Mouse (Mus musculus) lung, adult 2 months (tissue): ENCODE results near the gene Aldh3b3. TPM values are rescaled to one million over a fixed set of nuclear protein-coding genes. Genes with fewer than 3 reads are reported as not detected.

Source experiments
- DNase-seq: peaks from one replicate; pipeline ENCODE4 v3.0.0; 2022
- H3K4me1 ChIP-seq: fragments of 200-500 bp; 2 replicates; pipeline ENCODE4 v1.6.1; 2011; ENCODE audit warnings: low read length; ENCODE audit not compliant: control insufficient read depth, insufficient read depth
- H3K4me3 ChIP-seq: fragments of 200-500 bp; replicated peaks from 2 replicates; pipeline ENCODE3; 2011; ENCODE audit warnings: low read depth, mild to moderate bottlenecking, control low read depth, low read length; ENCODE audit errors: extremely low read depth
- CTCF ChIP-seq: fragments of 200-500 bp; IDR thresholded peaks from 2 replicates; pipeline ENCODE4 v1.5.1; 2011; ENCODE audit warnings: mild to moderate bottlenecking, low read length, control low read depth; ENCODE audit not compliant: insufficient read depth
- POLR2A ChIP-seq: fragments of 200-500 bp; IDR thresholded peaks from 2 replicates; pipeline ENCODE4 v1.6.1; 2011; ENCODE audit warnings: low read depth, mild to moderate bottlenecking, control low read depth, low read length, borderline replicate concordance; ENCODE audit errors: extremely low read depth
- WGBS: fragments of 180-500 bp; shearing (Covaris S2); methylation state at CpG from one replicate; pipeline ENCODE4 v1.1.7; 2018; 5-methylcytosine and 5-hydroxymethylcytosine counted together
- polyA plus RNA-seq: library from polyadenylated mRNA; depleted of rRNA; stranded (reverse); fragments of >200 nt; gene quantifications from 2 replicates; pipeline ENCODE4 v1.2.3, GENCODE M21; 2012; rRNA removed

The Aldh3b3 gene
- polyA plus RNA-seq, 1 experiment, result 0.21 TPM

GRCm38 (mm10) chr19:4004331-4004730 is 45.9 kb downstream of the Aldh3b3 start:
- TF ChIP-seq POLR2A (no peak), CTCF (no peak)
- DNase-seq, result no peak
- Histone ChIP-seq H3K4me1 (peaks cover 5% of the 10 kb centered on the region), H3K4me3 (no peak overlapping the region)
- WGBS, result 85% methylated on average over 15 of the region's 15 CpGs

- TF ChIP-seq CTCF (no peak), POLR2A (no peak)
- H3K4me1 ChIP-seq, result peaks cover 5% of the 10 kb centered on the region
- 85% methylated on average over 9 of the region's 9 CpGs for WGBS
- no peak overlapping the region for H3K4me3 ChIP-seq
- DNase-seq, result no peak
Observed at GRCm38 (mm10) chr19:4005091-4005490, 46.6 kb downstream of the Aldh3b3 start.

GRCm38 (mm10) chr19:4005971-4006370 is 47.5 kb downstream of the Aldh3b3 start:
- 95% methylated on average over 8 of the region's 8 CpGs for WGBS
- no peak for DNase-seq
- TF ChIP-seq POLR2A (no peak), CTCF (no peak)
- no peak overlapping the region for H3K4me3 ChIP-seq
- H3K4me1 ChIP-seq, result peaks cover 3% of the 10 kb centered on the region

GRCm38 (mm10) chr19:4011086-4011485 is 52.6 kb downstream of the Aldh3b3 start:
- no peak for TF ChIP-seq POLR2A
- no peak for TF ChIP-seq CTCF
- no peak overlapping the region for H3K4me3 ChIP-seq
- WGBS, result 94% methylated on average over 5 of the region's 5 CpGs
- no peak for DNase-seq
- H3K4me1 ChIP-seq, result peaks cover 3% of the 10 kb centered on the region

- DNase-seq, result peak; percentile 94
- TF ChIP-seq POLR2A, result peak; percentile 86; the same call in 1 of the 2 replicates
- peak; percentile 64 for TF ChIP-seq CTCF
- WGBS, result 1% methylated on average over 45 of the region's 45 CpGs
- Histone ChIP-seq H3K4me1 (peaks cover 3% of the 10 kb centered on the region), H3K4me3 (peak within 1 kb of the TSS; percentile 75)
Observed at GRCm38 (mm10) chr19:4012432-4013022, 54.1 kb downstream of the Aldh3b3 start, which contains the start of gene Ndufv1. TSS of gene Ndufv1 (minus strand) at chr19:4012806.

GRCm38 (mm10) chr19:4013066-4013465 is 54.6 kb downstream of the Aldh3b3 start:
- H3K4me3 ChIP-seq, result peak overlapping the region; percentile 45
- no peak for DNase-seq
- no peak for TF ChIP-seq CTCF
- TF ChIP-seq POLR2A, result no peak
- H3K4me1 ChIP-seq, result peaks cover 3% of the 10 kb centered on the region
- WGBS, result 18% methylated on average over 9 of the region's 9 CpGs

GRCm38 (mm10) chr19:4014802-4015201 is 56.4 kb downstream of the Aldh3b3 start:
- H3K4me3 ChIP-seq, result no peak overlapping the region
- peaks cover 3% of the 10 kb centered on the region for H3K4me1 ChIP-seq
- DNase-seq, result no peak
- TF ChIP-seq POLR2A (no peak), CTCF (no peak)

GRCm38 (mm10) chr19:4015635-4016034 is 57.2 kb downstream of the Aldh3b3 start:
- WGBS, result 61% methylated on average over 5 of the region's 5 CpGs
- no peak for DNase-seq

GRCm38 (mm10) chr19:4017921-4018587 is 59.6 kb downstream of the Aldh3b3 start:
- Histone ChIP-seq H3K4me3 (no peak overlapping the region), H3K4me1 (peaks cover under 1% of the 10 kb centered on the region; the same call in 1 of the 2 replicates)
- TF ChIP-seq POLR2A, result no peak
- no peak for TF ChIP-seq CTCF
- DNase-seq, result no peak
- whole genome bisulfite sequencing, result 55% methylated on average over 10 of the region's 10 CpGs

More at GRCm38 (mm10) chr19:4015635-4016034, 57.2 kb downstream of the Aldh3b3 start:
- no peak overlapping the region for H3K4me3 ChIP-seq
- no peak for TF ChIP-seq CTCF
- TF ChIP-seq POLR2A, result no peak
- peaks cover 3% of the 10 kb centered on the region for H3K4me1 ChIP-seq

- Histone ChIP-seq H3K4me3 (no peak overlapping the region), H3K4me1 (no peaks in the 10 kb centered on the region)
- peak; percentile 73 for DNase-seq
- 16% methylated on average over 18 of the region's 18 CpGs for WGBS
- TF ChIP-seq CTCF (peak; percentile 85), POLR2A (no peak)
Observed at GRCm38 (mm10) chr19:4018743-4019583, 60.5 kb downstream of the Aldh3b3 start.

Other genes starting within 250 kb of the Aldh3b3 start
- 19.6 and 23.7 TPM in 2 replicates for gene Kmt5b, start 191.2 kb upstream of the Aldh3b3 start, polyA plus RNA-seq
- 75.9 and 81.6 TPM in 2 replicates for gene Chka, start 106.9 kb upstream of the Aldh3b3 start, polyA plus RNA-seq
- 157 and 164 TPM in 2 replicates for gene Tcirg1, start 51.5 kb upstream of the Aldh3b3 start, polyA plus RNA-seq
- 157 and 189 TPM in 2 replicates for gene Ndufs8, start 45.9 kb upstream of the Aldh3b3 start, polyA plus RNA-seq
- gene Aldh3b1, start 28.8 kb upstream of the Aldh3b3 start, polyA plus RNA-seq, result 71.9 and 85.0 TPM in 2 replicates
- gene Unc93b1, start 23.5 kb upstream of the Aldh3b3 start, polyA plus RNA-seq, result 169 and 180 TPM in 2 replicates
- 2.0 and 21.7 TPM in 2 replicates for gene Aldh3b2, start 13.7 kb downstream of the Aldh3b3 start, polyA plus RNA-seq
- gene Acy3, start 27.9 kb downstream of the Aldh3b3 start, polyA plus RNA-seq, result 27.7 and 29.8 TPM in 2 replicates
- gene Tbx10, start 34.1 kb downstream of the Aldh3b3 start, polyA plus RNA-seq, result 0.06 TPM in 1 of 2 replicates, not detected in the other
- 7.6 and 13.3 TPM in 2 replicates for gene Nudt8, start 41.9 kb downstream of the Aldh3b3 start, polyA plus RNA-seq
- gene Gm49405, start 42.0 kb downstream of the Aldh3b3 start, polyA plus RNA-seq, result 1.7 and 1.8 TPM in 2 replicates
- gene Doc2g, start 44.7 kb downstream of the Aldh3b3 start, polyA plus RNA-seq, result 12.6 and 18.0 TPM in 2 replicates
- 99.4 and 127 TPM in 2 replicates for gene Ndufv1, start 54.2 kb downstream of the Aldh3b3 start, polyA plus RNA-seq
- gene Gstp1, start 79.3 kb downstream of the Aldh3b3 start, polyA plus RNA-seq, result 480 and 656 TPM in 2 replicates
- 47.4 and 87.8 TPM in 2 replicates for gene Gstp2, start 87.4 kb downstream of the Aldh3b3 start, polyA plus RNA-seq
- 14.4 and 15.9 TPM in 2 replicates for gene Gstp3, start 100.9 kb downstream of the Aldh3b3 start, polyA plus RNA-seq
- gene Cabp2, start 122.9 kb downstream of the Aldh3b3 start, polyA plus RNA-seq, result 0.86 and 0.91 TPM in 2 replicates
- 200 and 245 TPM in 2 replicates for gene Cdk2ap2, start 138.5 kb downstream of the Aldh3b3 start, polyA plus RNA-seq
- gene Pitpnm1, start 141.4 kb downstream of the Aldh3b3 start, polyA plus RNA-seq, result 152 and 163 TPM in 2 replicates
- gene Aip, start 167.2 kb downstream of the Aldh3b3 start, polyA plus RNA-seq, result 108 and 123 TPM in 2 replicates
- 0.05 and 0.08 TPM in 2 replicates for gene Gpr152, start 181.1 kb downstream of the Aldh3b3 start, polyA plus RNA-seq
- 0.08 TPM in 1 of 2 replicates, not detected in the other for gene Cabp4, start 185.4 kb downstream of the Aldh3b3 start, polyA plus RNA-seq
- gene Coro1b, start 190.0 kb downstream of the Aldh3b3 start, polyA plus RNA-seq, result 260 and 262 TPM in 2 replicates
- 55.0 and 75.4 TPM in 2 replicates for gene Ptprcap, start 195.0 kb downstream of the Aldh3b3 start, polyA plus RNA-seq
- gene Rps6kb2, start 204.7 kb downstream of the Aldh3b3 start, polyA plus RNA-seq, result 35.2 and 51.2 TPM in 2 replicates
- gene Carns1, start 216.8 kb downstream of the Aldh3b3 start, polyA plus RNA-seq, result 7.9 and 14.4 TPM in 2 replicates
- gene Tbc1d10c, start 232.6 kb downstream of the Aldh3b3 start, polyA plus RNA-seq, result 23.6 and 24.2 TPM in 2 replicates
- gene Ppp1ca, start 233.4 kb downstream of the Aldh3b3 start, polyA plus RNA-seq, result 373 and 384 TPM in 2 replicates
- gene Rad9a, start 243.0 kb downstream of the Aldh3b3 start, polyA plus RNA-seq, result 32.3 and 36.9 TPM in 2 replicates